Mouse (Mus musculus) spleen, embryonic (tissue): ENCODE data around the gene Olfr993.

Experiments used
- CTCF ChIA-PET: fragments of 350-600 bp; sonication (Branson Sonifier 250); formaldehyde crosslinking; loops from one replicate; lab custom pipeline; 2022; lab: Charles Lee

The Olfr993 gene

GRCm38 (mm10) chr2:85414777-85415176 lies at the start of gene Olfr993:
Olfr993 (minus strand) TSS chr2:85414877.
- CTCF ChIA-PET: no interaction called here

DNA sequence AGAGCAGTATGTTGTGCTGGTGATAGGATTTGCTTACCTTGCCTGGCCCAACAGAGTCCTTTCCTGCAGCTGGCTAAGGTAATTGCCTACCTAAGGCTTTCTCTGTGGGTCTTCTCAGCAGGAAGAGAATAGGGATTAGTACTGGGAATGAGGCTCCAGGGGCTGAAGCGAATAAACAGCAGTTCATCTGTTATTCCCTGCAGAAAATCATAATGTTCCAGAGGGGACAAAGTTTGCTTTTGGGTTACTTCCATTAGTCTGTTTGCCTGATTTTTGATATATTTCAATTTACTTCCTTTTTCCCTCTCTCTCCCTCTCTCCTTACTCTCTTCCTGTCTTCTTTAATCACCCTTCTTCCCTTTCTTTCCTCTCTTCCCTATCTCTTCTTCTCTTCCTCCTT lies 28.9 kb upstream of the Olfr993 start, which contains the start of gene Olfr995:
Gene Olfr995 (minus strand): TSS at position 101 of the 400 bp plus-strand sequence.
- CTCF ChIA-PET: no interaction called here

GRCm38 (mm10) chr2:85442546-85442945 lies 27.9 kb upstream of the Olfr993 start:
- CTCF ChIA-PET: no interaction called here

DNA sequence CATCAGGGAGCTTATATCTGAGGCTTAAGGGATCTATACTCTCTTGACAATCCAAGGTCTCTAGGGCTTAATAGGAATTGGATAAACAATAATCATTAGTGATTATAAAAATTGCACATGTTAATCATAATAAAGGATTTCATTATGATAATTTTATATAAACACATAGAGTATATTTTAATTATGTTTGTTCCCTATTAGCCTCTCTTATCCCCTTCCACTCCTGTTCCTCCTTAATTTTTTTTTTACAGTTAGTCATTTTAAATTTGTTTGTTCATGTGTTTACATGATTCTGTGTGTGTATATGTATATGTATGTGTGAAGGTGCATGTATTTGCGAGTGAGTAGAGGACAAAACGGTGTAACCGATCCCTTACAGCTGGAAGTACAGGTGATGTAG lies 21.7 kb upstream of the Olfr993 start, which contains the start of gene Olfr994:
Gene Olfr994 (minus strand): TSS at position 101 of the 400 bp plus-strand sequence.
- CTCF ChIA-PET: no interaction called here

GRCm38 (mm10) chr2:85425893-85426292 lies 11.2 kb upstream of the Olfr993 start:
- CTCF ChIA-PET: no interaction called here

- CTCF ChIA-PET: no interaction called here
Observed at GRCm38 (mm10) chr2:85409369-85409768, 5.3 kb downstream of the Olfr993 start, which contains the start of gene Olfr992. Olfr992 (minus strand) TSS chr2:85409469.
